Mouse (Mus musculus) intestine, embryonic 16.5 days (tissue): ENCODE measurements at regions not wholly inside any gene's neighbourhood (a gene's known extent, or its start where the extent isn't known, plus 50 kb on each side); places are given as distances from the start of the nearest gene placed in this dataset.

ENCODE experiments used
- ATAC-seq: fragments of 200-750 bp; cut with Nextera tagmentation; 2 replicates; pipeline ENCODE4 v1.8.0; 2017; ENCODE audit warnings: moderate TSS enrichment, moderate library complexity
- H3K27ac ChIP-seq: fragments of 300-500 bp; sonication (generic); 2 replicates; pipeline ENCODE4 v1.5.1; 2014; ENCODE audit warnings: mild to moderate bottlenecking, low read length
- H3K27me3 ChIP-seq: fragments of 300-500 bp; sonication (generic); replicated peaks from 2 replicates; pipeline ENCODE4 v1.6.1; 2014; ENCODE audit warnings: low read length, control low read depth, mixed read lengths; ENCODE audit not compliant: control insufficient read depth, insufficient read depth
- H3K36me3 ChIP-seq: fragments of 300-500 bp; sonication (generic); 2 replicates; pipeline ENCODE4 v1.6.1; 2014; ENCODE audit warnings: low read length, control low read depth; ENCODE audit not compliant: control insufficient read depth, insufficient read depth
- H3K4me1 ChIP-seq: fragments of 300-500 bp; sonication (generic); 2 replicates; pipeline ENCODE4 v1.6.1; 2014; ENCODE audit warnings: low read length, control low read depth, mixed read lengths; ENCODE audit not compliant: control insufficient read depth, insufficient read depth
- H3K4me2 ChIP-seq: fragments of 300-500 bp; sonication (generic); 2 replicates; pipeline ENCODE4 v1.6.1; 2014; ENCODE audit warnings: low read depth, low read length, control low read depth
- H3K4me3 ChIP-seq: fragments of 300-500 bp; sonication (generic); 2 replicates; pipeline ENCODE4 v1.5.1; 2014; ENCODE audit warnings: mild to moderate bottlenecking, low read length
- H3K9ac ChIP-seq: fragments of 300-500 bp; sonication (generic); 2 replicates; pipeline ENCODE4 v1.6.1; 2014; ENCODE audit warnings: low read depth, low read length
- H3K9me3 ChIP-seq: fragments of 300-500 bp; sonication (generic); 2 replicates; pipeline ENCODE4 v1.6.1; 2016; ENCODE audit warnings: low read length, control low read depth; ENCODE audit not compliant: control insufficient read depth
- WGBS: fragments of 180-500 bp; shearing (Covaris S2); extraction: QIAGEN DNeasy Blood & Tissue Kit; methylation state at CpG from one replicate; pipeline ENCODE4 v1.1.7; 2014; 5-methylcytosine and 5-hydroxymethylcytosine counted together

- no peak overlapping the region for H3K9ac ChIP-seq
- H3K27ac ChIP-seq, result no peak overlapping the region
- H3K4me2 ChIP-seq, result no peak overlapping the region
- no peaks in the 10 kb centered on the region for H3K36me3 ChIP-seq
- H3K9me3 ChIP-seq, result no peaks in the 10 kb centered on the region
- no peak overlapping the region for H3K4me3 ChIP-seq
- no peaks in the 10 kb centered on the region for H3K27me3 ChIP-seq
- no peak for ATAC-seq
- H3K4me1 ChIP-seq, result no peaks in the 10 kb centered on the region
Observed at GRCm38 (mm10) chr13:33721851-33722250, 60.6 kb downstream of the Serpinb6d start.

GRCm38 (mm10) chr13:33762293-33763125, 80.7 kb downstream of the Serpinb6e start:
- peak overlapping the region; percentile 40 for H3K4me3 ChIP-seq
- H3K4me2 ChIP-seq, result peak overlapping the region; percentile 47
- peak overlapping the region; percentile 53 for H3K9ac ChIP-seq
- no peaks in the 10 kb centered on the region for H3K9me3 ChIP-seq
- H3K36me3 ChIP-seq, result no peaks in the 10 kb centered on the region
- H3K4me1 ChIP-seq, result no peaks in the 10 kb centered on the region
- ATAC-seq, result peak; percentile 68
- no peaks in the 10 kb centered on the region for H3K27me3 ChIP-seq
- 33% methylated on average over 18 of the region's 18 CpGs for WGBS
- H3K27ac ChIP-seq, result peak overlapping the region; percentile 39; the same call in 1 of the 2 replicates

- no peaks in the 10 kb centered on the region for H3K36me3 ChIP-seq
- H3K4me2 ChIP-seq, result no peak overlapping the region
- H3K9me3 ChIP-seq, result no peaks in the 10 kb centered on the region
- 82% methylated on average over 14 of the region's 14 CpGs for WGBS
- no peak overlapping the region for H3K4me3 ChIP-seq
- no peak overlapping the region for H3K9ac ChIP-seq
- no peaks in the 10 kb centered on the region for H3K27me3 ChIP-seq
- H3K4me1 ChIP-seq, result no peaks in the 10 kb centered on the region
- H3K27ac ChIP-seq, result no peak overlapping the region
- no peak for ATAC-seq
Observed at GRCm38 (mm10) chr13:33763295-33763916, 79.8 kb downstream of the Serpinb6e start.
